Mouse (Mus musculus) thymus, adult 2 months (tissue): Measurements from ENCODE around the gene Cd4. TPM values are rescaled to one million over a fixed set of nuclear protein-coding genes. Genes with fewer than 3 reads are reported as not detected.

Source experiments
- DNase-seq: peaks from one replicate; pipeline ENCODE4 v3.0.0; 2021
- H3K27ac ChIP-seq: fragments of 200-500 bp; 2 replicates; pipeline ENCODE4 v1.5.1; 2012; ENCODE audit warnings: low read length, control low read depth; ENCODE audit not compliant: control insufficient read depth, insufficient read depth
- H3K27me3 ChIP-seq: fragments of 200-500 bp; 2 replicates; pipeline ENCODE4 v1.6.1; 2012; ENCODE audit warnings: mild to moderate bottlenecking, low read length, moderate library complexity, mixed read lengths; ENCODE audit not compliant: control insufficient read depth, insufficient read depth
- H3K36me3 ChIP-seq: fragments of 200-500 bp; 2 replicates; pipeline ENCODE4 v1.6.1; 2012; ENCODE audit warnings: mild to moderate bottlenecking, low read length, moderate library complexity; ENCODE audit not compliant: control insufficient read depth, insufficient read depth
- H3K4me1 ChIP-seq: fragments of 200-500 bp; replicated peaks from 2 replicates; pipeline ENCODE4 v1.6.1; 2012; ENCODE audit warnings: low read length; ENCODE audit not compliant: control insufficient read depth, insufficient read depth
- H3K4me3 ChIP-seq: fragments of 200-500 bp; 2 replicates; pipeline ENCODE4 v1.5.1; 2012; ENCODE audit warnings: mild to moderate bottlenecking, low read length, control low read depth, moderate library complexity; ENCODE audit not compliant: control insufficient read depth, insufficient read depth
- CTCF ChIP-seq: fragments of 200-500 bp; IDR thresholded peaks from 2 replicates; pipeline ENCODE4 v1.5.1; 2012; ENCODE audit warnings: mild to moderate bottlenecking, control low read depth, low read length, moderate library complexity, borderline replicate concordance; ENCODE audit not compliant: control insufficient read depth, poor library complexity, insufficient read depth; ENCODE audit errors: extremely low read depth
- POLR2A ChIP-seq: fragments of 200-500 bp; IDR thresholded peaks from 2 replicates; pipeline ENCODE4 v1.6.1; 2012; ENCODE audit warnings: mild to moderate bottlenecking, low read length, control low read depth, moderate library complexity; ENCODE audit not compliant: control insufficient read depth, poor library complexity, insufficient read depth; ENCODE audit errors: extremely low read depth
- WGBS: fragments of 180-500 bp; shearing (Covaris S2); methylation state at CpG from one replicate; pipeline ENCODE4 v1.1.7; 2018; 5-methylcytosine and 5-hydroxymethylcytosine counted together
- polyA plus RNA-seq: library from polyadenylated mRNA; depleted of rRNA; stranded (reverse); fragments of >200 nt; gene quantifications from 2 replicates; pipeline ENCODE4 v1.2.3, GENCODE M21; 2012

The Cd4 gene
- polyA plus RNA-seq, 1 experiment: 565 TPM

DNA sequence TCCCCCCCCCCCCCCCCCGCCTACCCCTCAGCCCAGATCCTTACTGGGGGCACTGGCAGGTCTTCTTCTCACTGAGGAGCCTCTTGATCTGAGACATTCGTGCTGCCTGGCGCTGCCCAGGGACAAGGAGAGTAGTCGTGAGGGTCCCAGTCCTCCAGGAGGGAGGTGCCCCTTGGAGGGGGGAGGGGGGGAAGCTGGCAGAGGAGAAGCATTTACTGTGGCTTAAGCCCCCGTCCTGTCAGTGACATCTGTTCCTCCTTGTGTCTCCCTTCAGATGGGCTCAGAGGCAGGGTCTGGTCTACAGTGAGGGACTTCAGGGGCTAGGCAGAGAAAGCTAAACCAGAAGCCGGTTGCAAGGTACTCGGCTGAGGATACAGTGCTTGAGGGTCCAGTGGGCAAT is 21.5 kb downstream of the Cd4 start:
- Histone ChIP-seq H3K27me3 (no peaks in the 10 kb centered on the region), H3K27ac (no peak overlapping the region), H3K4me1 (peaks cover 40% of the 10 kb centered on the region), H3K36me3 (peaks cover 62% of the 10 kb centered on the region), H3K4me3 (no peak overlapping the region)
- DNase-seq: no peak
- TF ChIP-seq CTCF: no peak
- TF ChIP-seq POLR2A: no peak
- 88% methylated on average over 7 of the region's 7 CpGs for WGBS

DNA sequence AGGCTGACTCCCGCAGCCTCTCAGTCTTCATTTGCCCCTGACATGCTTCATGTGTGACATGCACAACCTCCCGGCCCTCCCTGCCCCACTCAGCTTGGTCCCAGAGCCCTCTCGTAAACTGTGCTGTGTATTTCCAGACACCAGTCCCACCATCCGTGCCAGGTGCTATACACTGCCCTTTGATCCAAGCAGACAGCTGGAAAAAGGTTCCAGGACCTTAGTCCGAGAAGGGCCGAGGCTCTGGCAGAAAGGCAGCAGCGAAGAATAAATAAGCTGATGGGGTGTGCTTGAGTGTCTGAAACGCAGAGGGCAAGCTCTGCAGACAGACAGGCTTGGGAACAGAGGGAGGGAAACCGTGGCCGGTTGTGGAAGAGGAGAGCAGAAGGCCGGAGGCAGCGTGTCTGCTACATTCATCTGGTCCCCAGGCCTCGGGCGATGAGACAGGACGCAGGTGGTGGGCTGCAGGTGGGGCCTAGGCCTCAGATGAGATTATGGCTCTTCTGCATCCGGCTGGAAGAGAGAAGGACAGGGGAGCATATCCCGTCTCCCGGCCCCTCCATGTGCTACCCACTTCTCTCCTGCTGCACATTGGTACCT is 22.2 kb downstream of the Cd4 start:
- H3K27me3 ChIP-seq: no peaks in the 10 kb centered on the region
- H3K4me3 ChIP-seq: no peak overlapping the region
- TF ChIP-seq POLR2A (no peak), CTCF (no peak)
- DNase-seq: no peak
- H3K36me3 ChIP-seq: peaks cover 55% of the 10 kb centered on the region
- WGBS: 93% methylated on average over 18 of the region's 18 CpGs
- H3K27ac ChIP-seq: peak overlapping the region; percentile 13; the same call in 1 of the 2 replicates
- peaks cover 47% of the 10 kb centered on the region for H3K4me1 ChIP-seq

DNA sequence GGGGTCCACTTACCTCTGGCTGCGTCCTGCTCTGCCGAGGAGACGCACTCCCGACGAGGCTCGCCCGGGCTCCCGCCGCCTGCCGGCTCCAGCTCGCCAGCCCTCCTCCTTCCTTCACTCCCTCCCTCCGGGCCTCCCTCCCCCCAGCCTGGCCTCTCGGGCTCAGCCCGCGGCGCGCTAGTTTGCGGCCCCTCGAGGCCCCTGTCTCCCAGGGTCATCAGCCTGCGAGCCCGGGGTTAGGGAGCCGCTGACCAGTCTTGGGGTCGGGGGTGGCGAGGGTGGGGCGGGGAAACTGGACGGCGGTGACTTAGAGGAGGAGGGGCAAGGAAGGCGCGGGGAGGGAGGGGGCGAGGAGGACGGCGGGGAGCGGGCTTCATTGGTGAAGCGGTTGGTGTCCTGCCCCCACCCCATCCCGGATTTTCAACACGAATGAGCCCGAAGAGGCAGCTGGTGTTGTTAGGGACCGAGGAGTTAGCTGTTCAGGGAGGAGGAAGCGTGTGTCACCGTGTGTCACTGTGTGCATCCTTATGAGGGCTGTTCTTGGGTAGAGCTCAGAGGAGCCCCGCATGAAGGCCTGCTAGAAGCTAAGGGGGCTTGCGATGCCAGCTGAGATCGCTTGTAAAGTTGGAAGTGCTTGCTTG is 24.2 kb downstream of the Cd4 start, which contains the start of gene Gpr162:
Gpr162 (minus strand) TSS at position 326 of the 641 bp plus-strand sequence.
- no peaks in the 10 kb centered on the region for H3K27me3 ChIP-seq
- DNase-seq: peak; percentile 71
- WGBS: 2% methylated on average over 43 of the region's 43 CpGs
- peak within 1 kb of the TSS; percentile 69 for H3K4me3 ChIP-seq
- H3K27ac ChIP-seq: peak within 1 kb of the TSS; percentile 98
- peaks cover 35% of the 10 kb centered on the region for H3K36me3 ChIP-seq
- TF ChIP-seq CTCF: no peak
- 0 out of 2 replicates have a peak, but pooled peaks have one; percentile 11 for TF ChIP-seq POLR2A
- peaks cover 60% of the 10 kb centered on the region for H3K4me1 ChIP-seq

DNA sequence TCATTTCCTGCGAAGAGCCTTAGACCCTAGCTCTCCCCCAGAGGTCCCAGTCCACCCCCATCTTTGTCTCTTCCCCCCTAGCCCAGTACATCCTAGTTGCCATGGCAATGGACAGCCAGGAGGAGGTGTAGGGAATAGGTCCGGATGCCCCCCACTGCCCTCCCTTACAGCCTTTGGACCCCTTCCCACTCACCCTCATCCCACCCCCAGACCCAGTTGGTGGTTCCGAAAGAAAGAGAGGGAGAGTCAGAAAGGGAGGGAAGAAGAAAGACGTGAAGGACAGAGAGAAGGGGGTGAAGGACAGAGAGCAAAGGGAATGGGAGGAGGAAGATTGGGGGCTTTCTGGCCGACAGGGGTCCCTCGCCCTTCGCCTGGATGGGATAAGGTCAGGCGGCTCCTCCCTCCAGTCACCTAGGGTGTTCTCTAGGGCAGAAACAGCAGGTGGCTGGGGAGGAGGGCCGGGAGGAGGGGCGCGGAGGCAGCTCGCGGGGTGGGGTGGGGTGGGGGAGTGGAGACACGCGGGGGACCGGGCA is 24.8 kb downstream of the Cd4 start:
- peak overlapping the region; percentile 98 for H3K27ac ChIP-seq
- TF ChIP-seq CTCF: no peak
- TF ChIP-seq POLR2A: peak; percentile 45; the same call in 1 of the 2 replicates
- whole genome bisulfite sequencing: under 1% methylated on average over 9 of the region's 16 CpGs
- peak; percentile 82 for DNase-seq
- H3K36me3 ChIP-seq: peaks cover 29% of the 10 kb centered on the region
- no peaks in the 10 kb centered on the region for H3K27me3 ChIP-seq
- peak overlapping the region; percentile 69 for H3K4me3 ChIP-seq
- H3K4me1 ChIP-seq: peaks cover 60% of the 10 kb centered on the region

DNA sequence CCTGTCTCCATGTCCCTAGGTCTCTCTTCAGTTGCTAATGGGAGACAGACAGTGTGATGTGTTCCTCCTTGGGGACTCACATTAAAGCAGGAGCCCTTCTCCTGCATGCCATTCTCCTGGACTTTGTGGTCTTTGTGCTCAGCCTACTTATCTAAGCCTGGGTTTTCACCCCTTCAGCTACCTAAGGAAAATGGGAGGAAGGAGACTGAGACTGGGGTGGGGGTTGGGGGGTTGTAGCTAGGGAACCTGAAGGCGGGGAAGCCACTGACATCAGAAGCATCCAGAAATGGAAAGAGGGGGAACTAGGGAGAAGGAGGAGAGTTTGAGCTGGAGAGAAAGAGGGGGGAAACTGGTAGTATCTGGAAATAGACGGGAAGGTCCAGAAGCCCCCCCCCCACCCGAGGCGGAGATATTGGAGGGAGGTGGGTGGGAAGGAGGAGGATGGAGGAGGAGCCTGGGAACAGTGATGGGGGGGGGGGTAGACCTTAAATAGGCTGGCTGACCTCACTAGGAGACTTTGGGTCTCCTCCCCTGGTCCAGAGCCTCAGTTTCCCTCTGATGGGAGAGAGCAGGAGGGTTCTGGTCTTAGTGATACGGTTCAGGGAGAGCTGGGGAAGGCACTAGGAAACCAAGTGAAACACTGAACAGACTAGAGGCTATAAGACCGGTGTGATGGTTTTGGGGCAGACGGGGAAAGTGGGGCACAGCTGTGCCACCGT is 25.5 kb downstream of the Cd4 start:
- no peak for TF ChIP-seq CTCF
- TF ChIP-seq POLR2A: no peak
- DNase-seq: no peak
- WGBS: 16% methylated on average over 8 of the region's 8 CpGs
- peak overlapping the region; percentile 98 for H3K27ac ChIP-seq
- H3K36me3 ChIP-seq: peaks cover 23% of the 10 kb centered on the region
- H3K4me1 ChIP-seq: peaks cover 61% of the 10 kb centered on the region
- H3K27me3 ChIP-seq: no peaks in the 10 kb centered on the region
- peak overlapping the region; percentile 69 for H3K4me3 ChIP-seq

DNA sequence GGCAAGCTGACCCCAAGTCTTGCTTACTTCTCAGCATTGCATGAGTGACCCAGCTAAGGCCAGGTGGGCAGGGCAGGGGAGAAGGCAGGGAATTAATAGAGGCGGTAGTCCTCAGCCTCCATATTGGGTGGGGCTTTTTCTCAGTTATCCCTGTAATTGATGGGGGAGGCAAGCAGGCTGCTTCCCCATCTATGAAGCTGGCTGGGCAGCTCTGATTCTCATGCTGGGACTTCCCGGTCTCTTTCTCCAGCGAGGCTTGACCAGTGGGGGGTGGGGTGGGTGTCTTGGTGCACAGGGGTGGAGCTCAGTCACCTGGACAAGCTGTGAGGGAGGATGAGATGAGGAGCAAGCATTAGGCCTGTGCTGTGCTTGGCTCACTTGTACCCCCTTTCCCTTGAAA is 26.2 kb downstream of the Cd4 start:
- TF ChIP-seq POLR2A: no peak
- Histone ChIP-seq H3K4me3 (no peak overlapping the region; the same call in 1 of the 2 replicates), H3K27ac (peak overlapping the region; percentile 98), H3K4me1 (peaks cover 63% of the 10 kb centered on the region), H3K36me3 (peaks cover 15% of the 10 kb centered on the region), H3K27me3 (no peaks in the 10 kb centered on the region)
- no peak for DNase-seq
- WGBS: 86% methylated on average over 3 of the region's 3 CpGs
